22 mouse cellular contexts compared by ENCODE assay signal in the genomic region with DNA sequence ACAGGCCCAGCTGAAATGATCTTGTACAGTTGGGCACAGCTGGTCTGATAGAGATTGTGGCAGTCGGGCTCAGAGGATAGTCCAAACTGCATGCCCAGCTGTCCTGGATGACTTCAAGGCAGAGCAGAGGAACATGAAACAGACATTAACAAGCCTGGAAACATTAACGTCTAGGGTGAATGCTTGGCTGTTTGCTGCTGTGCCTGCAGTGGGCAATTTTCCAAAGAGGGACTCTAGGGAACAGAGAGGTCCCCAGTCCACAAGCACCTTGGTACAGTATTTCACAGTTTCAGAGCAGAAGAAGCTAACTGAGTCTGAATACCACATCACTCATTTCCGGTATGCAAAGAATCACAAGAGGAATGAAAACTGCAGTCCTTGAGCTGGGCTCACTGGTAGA.
A peak's percentile ranks its signal among the peaks of the same experiment; 100 is the strongest.
DNase-seq lines count a peak whose midpoint lies in the region; ATAC-seq and TF ChIP-seq lines count a peak whose summit lies in the region.
"Had no signal": no experiment of that assay in that cellular context is flagged by ENCODE, and none has a peak within 500 bp of the region (broad histone marks: within the 10 kb centered on the region; RNA-seq: fewer than 3 reads in every experiment).

No protein-coding gene starts in this region.

- no peaks in the 10 kb centered on the region for H3K9me3 ChIP-seq in hindbrain, embryonic 14.5 days (ENCODE audit: control insufficient read depth, low read length)
- no peaks in the 10 kb centered on the region for H3K9me3 ChIP-seq in hindbrain, postnatal 0 days (ENCODE audit: low read length)
- H3K9me3 ChIP-seq in midbrain, embryonic 14.5 days (ENCODE audit: control insufficient read depth, low read length): no peaks in the 10 kb centered on the region
- H3K9me3 ChIP-seq in midbrain, embryonic 10.5 days (replicated peaks): no peaks in the 10 kb centered on the region
- H3K9me3 ChIP-seq: kidney, embryonic 15.5 days; lung, embryonic 15.5 days; neural tube, embryonic 12.5 days had no signal

- no peaks in the 10 kb centered on the region for H3K27me3 ChIP-seq in hindbrain, embryonic 14.5 days (ENCODE audit: control insufficient read depth, insufficient read depth, low read length)
- no peaks in the 10 kb centered on the region for H3K27me3 ChIP-seq in hindbrain, postnatal 0 days (ENCODE audit: insufficient read depth, low read length)
- H3K27me3 ChIP-seq in midbrain, embryonic 14.5 days (ENCODE audit: control insufficient read depth, insufficient read depth, low read length): no peaks in the 10 kb centered on the region
- H3K27me3 ChIP-seq in midbrain, embryonic 10.5 days (ENCODE audit: low read depth, poor library complexity, severe bottlenecking): no peaks in the 10 kb centered on the region
- H3K27me3 ChIP-seq: kidney, embryonic 15.5 days; limb, embryonic 13.5 days; lung, embryonic 15.5 days; neural tube, embryonic 12.5 days had no signal

- H3K4me3 ChIP-seq in hindbrain, embryonic 14.5 days (replicated peaks; ENCODE audit: low read length): no peak overlapping the region
- no peak overlapping the region for H3K4me3 ChIP-seq in hindbrain, postnatal 0 days (ENCODE audit: low read length)
- H3K4me3 ChIP-seq in midbrain, embryonic 14.5 days (replicated peaks; ENCODE audit: low read depth, low read length): no peak overlapping the region
- no peak overlapping the region for H3K4me3 ChIP-seq in midbrain, embryonic 10.5 days
- H3K4me3 ChIP-seq: erythroblast, embryonic 14.5 days; kidney, embryonic 15.5 days; layer of hippocampus, adult 2 months; left cerebral cortex, adult 2 months; limb, embryonic 13.5 days; lung, embryonic 15.5 days; neural tube, embryonic 12.5 days had no signal

- H3K27ac ChIP-seq in hindbrain, embryonic 14.5 days: peak overlapping the region; percentile 59; the same call in 1 of the 2 replicates
- H3K27ac ChIP-seq in hindbrain, postnatal 0 days: no peak overlapping the region
- H3K27ac ChIP-seq in midbrain, embryonic 14.5 days (replicated peaks; ENCODE audit: low read depth, low read length): peak overlapping the region; percentile 27; the same call in 1 of the 2 replicates
- H3K27ac ChIP-seq in midbrain, embryonic 10.5 days (replicated peaks): no peak overlapping the region
- H3K27ac ChIP-seq: kidney, embryonic 15.5 days; layer of hippocampus, adult 2 months; left cerebral cortex, adult 2 months; limb, embryonic 13.5 days; lung, embryonic 15.5 days; neural tube, embryonic 12.5 days had no signal

- H3K4me2 ChIP-seq in hindbrain, embryonic 14.5 days (replicated peaks): no peak overlapping the region
- no peak overlapping the region for H3K4me2 ChIP-seq in hindbrain, postnatal 0 days (ENCODE audit: low read depth, low read length)
- H3K4me2 ChIP-seq in midbrain, embryonic 14.5 days (ENCODE audit: low read length): no peak overlapping the region
- H3K4me2 ChIP-seq: kidney, embryonic 15.5 days; lung, embryonic 15.5 days; midbrain, embryonic 11.5 days; neural tube, embryonic 12.5 days had no signal

- WGBS in hindbrain, embryonic 14.5 days: 64% methylated on average over 3 of the region's 3 CpGs
- 44% methylated on average over 3 of the region's 3 CpGs for WGBS in hindbrain, postnatal 0 days
- 68% methylated on average over 3 of the region's 3 CpGs for WGBS in midbrain, embryonic 14.5 days
- WGBS in midbrain, embryonic 10.5 days: 87% methylated on average over 3 of the region's 3 CpGs

- DNase-seq in hindbrain, embryonic 14.5 days (ENCODE audit: low spot score): no peak
- no peak for DNase-seq in hindbrain, postnatal 0 days (ENCODE audit: low spot score)
- DNase-seq in midbrain, embryonic 14.5 days: no peak
- no peak for DNase-seq in midbrain, embryonic 10.5 days (ENCODE audit: low spot score)
- DNase-seq in MN1 (ENCODE audit: low spot score): peak; percentile 80
- DNase-seq in brain, embryonic 14.5 days (ENCODE audit: low read depth): peak; percentile 57
- DNase-seq in adrenal gland, adult 18-20 months (ENCODE audit: low spot score in 2 of 2): no peak
- DNase-seq: adrenal gland, postnatal 25 days; B cell, adult 2 months; gastrocnemius, postnatal 14 days; heart, postnatal 14 days; kidney, adult 18-20 months; kidney, postnatal 25 days; thymus, postnatal 4 days had no signal

- no peaks in the 10 kb centered on the region for H3K36me3 ChIP-seq in hindbrain, embryonic 14.5 days (replicated peaks; ENCODE audit: control insufficient read depth, insufficient read depth)
- H3K36me3 ChIP-seq in hindbrain, postnatal 0 days (ENCODE audit: insufficient read depth, low read length): no peaks in the 10 kb centered on the region
- H3K36me3 ChIP-seq in midbrain, embryonic 14.5 days (ENCODE audit: control insufficient read depth, insufficient read depth, low read length): no peaks in the 10 kb centered on the region
- no peaks in the 10 kb centered on the region for H3K36me3 ChIP-seq in midbrain, embryonic 10.5 days
- H3K36me3 ChIP-seq: kidney, embryonic 15.5 days; limb, embryonic 13.5 days; lung, embryonic 15.5 days; neural tube, embryonic 12.5 days had no signal

- peaks cover 23% of the 10 kb centered on the region for H3K4me1 ChIP-seq in hindbrain, embryonic 14.5 days (replicated peaks; ENCODE audit: control insufficient read depth, insufficient read depth, low read length)
- H3K4me1 ChIP-seq in hindbrain, postnatal 0 days (ENCODE audit: insufficient read depth, low read length): peaks cover 14% of the 10 kb centered on the region
- no peaks in the 10 kb centered on the region for H3K4me1 ChIP-seq in midbrain, embryonic 14.5 days (ENCODE audit: control insufficient read depth, insufficient read depth, low read length)
- peaks cover 20% of the 10 kb centered on the region for H3K4me1 ChIP-seq in midbrain, embryonic 10.5 days
- H3K4me1 ChIP-seq: neural tube, embryonic 12.5 days had no signal

- TF ChIP-seq POLR2A in brain, embryonic 14.5 days (IDR thresholded peaks at IDR 0.05; ENCODE audit: borderline replicate concordance, extremely low read depth, insufficient read depth, insufficient read length, poor library complexity, severe bottlenecking): no peak

- H3K9ac ChIP-seq in hindbrain, embryonic 14.5 days: no peak overlapping the region
- no peak overlapping the region for H3K9ac ChIP-seq in hindbrain, postnatal 0 days (replicated peaks; ENCODE audit: low read length)
- no peak overlapping the region for H3K9ac ChIP-seq in midbrain, embryonic 14.5 days (replicated peaks; ENCODE audit: low read length)
- H3K9ac ChIP-seq: kidney, embryonic 15.5 days; limb, embryonic 13.5 days; lung, embryonic 15.5 days; neural tube, embryonic 12.5 days had no signal

- TF ChIP-seq CTCF in hindbrain, postnatal 0 days (IDR thresholded peaks at IDR 0.05; ENCODE audit: low read depth): no peak
- no peak for TF ChIP-seq CTCF in brain, embryonic 14.5 days (IDR thresholded peaks at IDR 0.05; ENCODE audit: borderline replicate concordance, extremely low read depth, insufficient read depth, insufficient read length)

- ATAC-seq in hindbrain, embryonic 14.5 days (ENCODE audit: low FRiP score): no peak
- ATAC-seq in hindbrain, postnatal 0 days: no peak
- ATAC-seq in midbrain, embryonic 14.5 days (ENCODE audit: low FRiP score, low TSS enrichment): no peak

Comparison
In these comparisons a context has a peak if more than half of its experiments do, and no peak if none do; other contexts are left out.
1. H3K27ac ChIP-seq: peak in hindbrain, embryonic 14.5 days (single experiment) and midbrain, embryonic 14.5 days (single experiment); none in hindbrain, postnatal 0 days (single experiment) and midbrain, embryonic 10.5 days (single experiment).
2. DNase-seq: peak in MN1 (single experiment) and brain, embryonic 14.5 days (single experiment); none in hindbrain, embryonic 14.5 days (single experiment), hindbrain, postnatal 0 days (single experiment), midbrain, embryonic 14.5 days (single experiment), midbrain, embryonic 10.5 days (single experiment) and adrenal gland, adult 18-20 months (0 of 2).